Mouse (Mus musculus) intestine, postnatal 0 days (tissue): ENCODE data around the gene Ago3. TPM values are rescaled to one million over a fixed set of nuclear protein-coding genes. Genes with fewer than 3 reads are reported as not detected.

ENCODE experiments used
- ATAC-seq: fragments of 200-750 bp; cut with Nextera tagmentation; 2 replicates; pipeline ENCODE4 v1.8.0; 2017; ENCODE audit warnings: mild to moderate bottlenecking, moderate TSS enrichment, moderate library complexity
- H3K27ac ChIP-seq: fragments of 300-500 bp; sonication (generic); 2 replicates; pipeline ENCODE4 v1.5.1; 2014; ENCODE audit warnings: mild to moderate bottlenecking, low read depth, low read length, moderate library complexity
- H3K27me3 ChIP-seq: fragments of 300-500 bp; sonication (generic); replicated peaks from 2 replicates; pipeline ENCODE4 v1.6.1; 2014; ENCODE audit warnings: low read length, mixed read lengths; ENCODE audit not compliant: control insufficient read depth, insufficient read depth
- H3K36me3 ChIP-seq: fragments of 300-500 bp; sonication (generic); 2 replicates; pipeline ENCODE4 v1.6.1; 2014; ENCODE audit warnings: mild to moderate bottlenecking, moderate library complexity; ENCODE audit not compliant: control insufficient read depth, insufficient read depth
- H3K4me1 ChIP-seq: fragments of 300-500 bp; sonication (generic); replicated peaks from 2 replicates; pipeline ENCODE4 v1.6.1; 2014; ENCODE audit warnings: antibody characterized with exemption, low read length, mixed read lengths; ENCODE audit not compliant: control insufficient read depth, insufficient read depth
- H3K4me2 ChIP-seq: fragments of 300-500 bp; sonication (generic); replicated peaks from 2 replicates; pipeline ENCODE4 v1.6.1; 2014; ENCODE audit warnings: low read depth, mild to moderate bottlenecking, moderate library complexity
- H3K4me3 ChIP-seq: fragments of 300-500 bp; sonication (generic); 2 replicates; pipeline ENCODE4 v1.5.1; 2014; ENCODE audit warnings: low read depth, low read length
- H3K9ac ChIP-seq: fragments of 300-500 bp; sonication (generic); 2 replicates; pipeline ENCODE4 v1.6.1; 2014; ENCODE audit warnings: mild to moderate bottlenecking, low read depth, low read length
- H3K9me3 ChIP-seq: fragments of 300-500 bp; sonication (generic); 2 replicates; pipeline ENCODE4 v1.6.1; 2016; ENCODE audit warnings: mixed run types; ENCODE audit not compliant: control insufficient read depth
- CTCF ChIP-seq: sonication (generic); IDR thresholded peaks from 2 replicates; pipeline ENCODE4 v1.5.1; 2016; ENCODE audit warnings: low read depth, mild to moderate bottlenecking, control low read depth, antibody characterized with exemption, moderate library complexity
- WGBS: fragments of 180-500 bp; shearing (Covaris S2); extraction: QIAGEN DNeasy Blood & Tissue Kit; methylation state at CpG from one replicate; pipeline ENCODE4 v1.1.7; 2014; 5-methylcytosine and 5-hydroxymethylcytosine counted together
- polyA plus RNA-seq: library from polyadenylated mRNA; unstranded; fragments of >200 nt; fragmentation: Nextera tagmentation; extraction: Ambion mirVana; gene quantifications from 2 replicates; pipeline ENCODE4 v1.2.1, GENCODE M21; 2015

Ago3 gene
- polyA plus RNA-seq, 1 experiment from 2014 or later, result 9.3 TPM

- WGBS, result 72% methylated on average over 1 of the region's 1 CpGs
- ATAC-seq, result no peak
- peaks cover 26% of the 10 kb centered on the region for H3K36me3 ChIP-seq
These were observed 69.3 kb downstream of the Ago3 start for GRCm38 (mm10) chr4:126360069-126360468.

GRCm38 (mm10) chr4:126343451-126343850, 85.9 kb downstream of the Ago3 start:
- Histone ChIP-seq H3K9ac (no peak overlapping the region), H3K27me3 (no peaks in the 10 kb centered on the region), H3K4me1 (no peaks in the 10 kb centered on the region), H3K4me3 (no peak overlapping the region), H3K9me3 (no peaks in the 10 kb centered on the region), H3K36me3 (peaks cover 24% of the 10 kb centered on the region), H3K27ac (no peak overlapping the region), H3K4me2 (no peak overlapping the region)
- 42% methylated on average over 4 of the region's 4 CpGs for whole genome bisulfite sequencing
- 0 out of 2 replicates have a peak, but pooled peaks have one; percentile 36 for ATAC-seq
- TF ChIP-seq CTCF, result no peak

More at GRCm38 (mm10) chr4:126360069-126360468, 69.3 kb downstream of the Ago3 start:
- Histone ChIP-seq H3K9me3 (no peaks in the 10 kb centered on the region), H3K27me3 (no peaks in the 10 kb centered on the region), H3K27ac (no peak overlapping the region), H3K4me3 (no peak overlapping the region), H3K4me2 (no peak overlapping the region), H3K4me1 (no peaks in the 10 kb centered on the region), H3K9ac (no peak overlapping the region)
- no peak for TF ChIP-seq CTCF

GRCm38 (mm10) chr4:126339461-126339860, 89.9 kb downstream of the Ago3 start:
- H3K4me3 ChIP-seq, result no peak overlapping the region
- no peak for ATAC-seq
- no peak for TF ChIP-seq CTCF
- H3K36me3 ChIP-seq, result peaks cover 1% of the 10 kb centered on the region
- H3K27me3 ChIP-seq, result no peaks in the 10 kb centered on the region
- WGBS, result 64% methylated on average over 4 of the region's 4 CpGs
- H3K27ac ChIP-seq, result no peak overlapping the region
- H3K9ac ChIP-seq, result no peak overlapping the region
- H3K4me1 ChIP-seq, result no peaks in the 10 kb centered on the region
- no peaks in the 10 kb centered on the region for H3K9me3 ChIP-seq
- H3K4me2 ChIP-seq, result no peak overlapping the region

GRCm38 (mm10) chr4:126332358-126332757, 97.0 kb downstream of the Ago3 start:
- Histone ChIP-seq H3K4me1 (no peaks in the 10 kb centered on the region), H3K9me3 (no peaks in the 10 kb centered on the region), H3K36me3 (no peaks in the 10 kb centered on the region), H3K9ac (no peak overlapping the region), H3K27ac (no peak overlapping the region), H3K4me3 (no peak overlapping the region), H3K27me3 (no peaks in the 10 kb centered on the region), H3K4me2 (no peak overlapping the region)
- no peak for ATAC-seq
- TF ChIP-seq CTCF, result peak; percentile 62
- 53% methylated on average over 3 of the region's 3 CpGs for WGBS

- H3K9me3 ChIP-seq, result no peaks in the 10 kb centered on the region
- H3K36me3 ChIP-seq, result no peaks in the 10 kb centered on the region
- H3K4me1 ChIP-seq, result no peaks in the 10 kb centered on the region
- 34% methylated on average over 1 of the region's 1 CpGs for WGBS
- no peak for ATAC-seq
- H3K27me3 ChIP-seq, result no peaks in the 10 kb centered on the region
- H3K9ac ChIP-seq, result no peak overlapping the region
- no peak for TF ChIP-seq CTCF
- no peak overlapping the region for H3K4me2 ChIP-seq
- no peak overlapping the region for H3K4me3 ChIP-seq
- H3K27ac ChIP-seq, result no peak overlapping the region
These were observed 97.6 kb downstream of the Ago3 start for GRCm38 (mm10) chr4:126331751-126332150.

- 90% methylated on average over 4 of the region's 4 CpGs for WGBS
- no peak for ATAC-seq
- Histone ChIP-seq H3K4me2 (no peak overlapping the region), H3K36me3 (no peaks in the 10 kb centered on the region), H3K4me3 (no peak overlapping the region), H3K4me1 (no peaks in the 10 kb centered on the region), H3K27ac (no peak overlapping the region), H3K9me3 (no peaks in the 10 kb centered on the region), H3K27me3 (no peaks in the 10 kb centered on the region), H3K9ac (no peak overlapping the region)
- TF ChIP-seq CTCF, result no peak
These were observed 99.1 kb downstream of the Ago3 start for GRCm38 (mm10) chr4:126330295-126330694.

- peak; percentile 51 for TF ChIP-seq CTCF
- no peak overlapping the region for H3K4me3 ChIP-seq
- H3K4me2 ChIP-seq, result no peak overlapping the region
- no peak overlapping the region for H3K9ac ChIP-seq
- no peak overlapping the region for H3K27ac ChIP-seq
- H3K27me3 ChIP-seq, result no peaks in the 10 kb centered on the region
- no peaks in the 10 kb centered on the region for H3K36me3 ChIP-seq
- H3K4me1 ChIP-seq, result no peaks in the 10 kb centered on the region
- 11% methylated on average over 6 of the region's 6 CpGs for WGBS
- H3K9me3 ChIP-seq, result no peaks in the 10 kb centered on the region
- ATAC-seq, result no peak
These were observed 103.3 kb downstream of the Ago3 start for GRCm38 (mm10) chr4:126326036-126326435.
